Mouse (Mus musculus) small intestine, adult 10 weeks (tissue): ENCODE data around the gene Pecr. TPM values are rescaled to one million over a fixed set of nuclear protein-coding genes. Genes with fewer than 3 reads are reported as not detected.

Source experiments
- polyA plus RNA-seq: library from polyadenylated mRNA; stranded (reverse); fragments of 350-450 nt; fragmentation: Illumina TruSeq; extraction: RNeasy Lipid Tissue Mini Kit (QIAGEN cat#74804); gene quantifications from one replicate; pipeline ENCODE4 v1.2.3, GENCODE M21; 2014; ENCODE audit warnings: low replicate concordance

Pecr gene
- polyA plus RNA-seq = 5.6 TPM

DNA sequence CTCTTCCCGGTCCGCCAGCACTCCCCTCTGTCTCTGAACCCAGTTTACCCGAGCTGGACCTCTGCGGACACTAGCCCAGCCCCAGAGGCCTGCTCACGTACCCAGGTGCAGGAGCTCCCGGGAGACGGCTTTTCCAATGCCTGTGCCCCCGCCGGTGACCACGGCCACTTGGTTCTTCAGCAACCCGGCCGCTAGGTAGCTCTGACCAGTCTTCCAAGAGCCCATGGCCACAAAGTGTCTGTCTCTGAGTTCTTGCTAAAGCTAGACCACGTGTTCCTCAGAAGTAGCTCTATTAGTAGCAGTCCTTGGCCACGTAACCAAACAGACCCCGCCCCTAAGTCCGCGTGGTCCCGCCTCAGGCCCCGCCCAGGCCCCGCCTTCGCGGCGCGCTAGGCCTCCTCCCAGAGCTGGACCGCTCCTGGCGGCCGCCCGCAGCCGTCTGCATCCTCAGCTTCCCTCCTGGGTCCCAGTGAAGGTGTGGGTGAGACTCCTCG lies at the start of gene Pecr, which contains the start of gene Tmem169:
Gene Pecr, minus strand, starts transcription at position 323 of the 494 bp plus-strand sequence.
Gene Tmem169, plus strand, starts transcription at position 378 of the 494 bp plus-strand sequence.

GRCm38 (mm10) chr1:72307317-72307798 lies 23.2 kb upstream of the Pecr start, which contains the start of gene Xrcc5:
Gene Xrcc5, plus strand, starts transcription at chr1:72307421.

GRCm38 (mm10) chr1:72211701-72212699 lies 72.1 kb downstream of the Pecr start, which contains the start of gene Mreg:
Gene Mreg, minus strand, starts transcription at chr1:72212307.

Other genes starting within 250 kb of the Pecr start
- 3.2 TPM for gene Mreg, start 72.0 kb downstream of the Pecr start, polyA plus RNA-seq
- gene Tmem169, start 55 bp upstream of the Pecr start, polyA plus RNA-seq = 0.41 TPM
- gene Xrcc5, start 23.1 kb upstream of the Pecr start, polyA plus RNA-seq = 10.0 TPM